Mouse (Mus musculus) kidney, adult 11 months (tissue): ENCODE results near the gene Timeless.
"Not testable (repeated sequence)": the region's sequence is repeated elsewhere in the genome, so short reads cannot be mapped to it uniquely, and the experiment has no call there.

Experiments
- DNase-seq: peaks from one replicate; pipeline ENCODE4 v3.0.0; 2022

Timeless gene

DNA sequence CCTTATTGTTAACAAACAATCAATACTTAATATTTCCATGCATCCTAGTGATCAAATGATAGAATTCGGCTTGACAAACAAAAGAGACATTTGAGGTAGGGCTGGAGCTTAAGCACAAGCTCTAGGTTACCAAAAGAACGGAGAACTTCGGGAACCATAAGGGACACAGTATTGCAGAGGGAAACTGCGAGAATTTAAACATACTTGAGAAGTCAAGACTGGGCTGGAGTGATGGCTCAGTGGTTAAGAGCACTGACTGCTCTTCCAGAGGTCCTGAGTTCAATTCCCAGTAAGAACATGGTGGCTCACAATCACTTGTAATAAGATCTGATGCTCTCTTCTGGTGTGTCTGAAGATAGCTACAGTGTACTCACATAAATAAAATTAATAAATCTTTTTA is 17.8 kb upstream of the Timeless start:
- DNase-seq, result not testable (repeated sequence)

DNA sequence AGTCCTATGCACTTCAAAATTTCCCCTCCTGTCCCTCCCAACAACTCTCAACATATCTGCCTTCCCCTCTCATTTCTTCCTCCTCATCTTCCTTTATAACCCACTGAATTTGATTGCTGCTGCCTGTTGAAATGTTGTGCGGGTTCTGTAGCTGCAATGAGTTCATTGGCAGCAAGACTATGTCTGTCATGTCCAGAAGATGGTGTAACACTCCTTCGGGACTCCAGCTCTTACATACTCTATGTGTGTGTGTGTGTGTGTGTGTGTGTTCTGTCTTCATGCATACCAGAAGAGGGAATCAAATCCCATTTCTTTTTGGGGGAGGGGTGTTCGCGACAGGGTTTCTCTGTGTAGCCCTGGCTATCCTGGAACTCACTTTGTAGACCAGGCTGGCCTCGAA is 16.9 kb upstream of the Timeless start:
- no peak for DNase-seq

DNA sequence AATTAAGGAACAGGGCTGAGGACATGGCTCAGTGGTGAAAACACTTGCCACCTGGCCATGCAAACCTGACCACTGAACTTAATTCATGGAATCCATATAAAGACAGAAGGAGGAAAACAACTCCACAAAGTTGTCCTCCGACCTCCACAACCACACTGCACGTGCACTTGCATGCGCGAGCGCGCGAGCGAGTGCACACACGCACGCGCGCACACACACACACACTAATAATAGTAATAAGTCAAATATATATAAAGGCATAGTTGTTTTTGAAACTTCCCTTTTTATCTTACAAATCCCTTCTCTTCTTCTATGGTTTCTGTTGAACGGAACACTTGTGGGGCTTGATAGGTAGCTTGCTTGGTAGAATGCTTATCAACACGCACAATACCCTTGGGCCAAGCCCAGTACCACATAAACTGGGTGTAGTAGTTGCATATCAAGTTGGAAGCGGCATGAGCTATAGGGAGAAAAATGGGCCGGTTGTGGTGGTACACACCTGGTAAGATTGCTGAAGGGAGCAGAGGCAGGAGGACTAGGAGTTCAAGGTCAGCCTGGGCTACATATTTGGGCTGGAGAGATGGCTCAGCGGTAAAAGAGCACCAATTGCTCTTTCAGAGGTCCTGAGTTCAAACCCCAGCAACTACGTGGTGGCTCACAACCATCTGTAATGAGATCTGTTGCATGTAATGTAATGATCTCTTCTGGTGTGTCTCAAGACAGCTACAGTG is 13.3 kb upstream of the Timeless start:
- no peak for DNase-seq

DNA sequence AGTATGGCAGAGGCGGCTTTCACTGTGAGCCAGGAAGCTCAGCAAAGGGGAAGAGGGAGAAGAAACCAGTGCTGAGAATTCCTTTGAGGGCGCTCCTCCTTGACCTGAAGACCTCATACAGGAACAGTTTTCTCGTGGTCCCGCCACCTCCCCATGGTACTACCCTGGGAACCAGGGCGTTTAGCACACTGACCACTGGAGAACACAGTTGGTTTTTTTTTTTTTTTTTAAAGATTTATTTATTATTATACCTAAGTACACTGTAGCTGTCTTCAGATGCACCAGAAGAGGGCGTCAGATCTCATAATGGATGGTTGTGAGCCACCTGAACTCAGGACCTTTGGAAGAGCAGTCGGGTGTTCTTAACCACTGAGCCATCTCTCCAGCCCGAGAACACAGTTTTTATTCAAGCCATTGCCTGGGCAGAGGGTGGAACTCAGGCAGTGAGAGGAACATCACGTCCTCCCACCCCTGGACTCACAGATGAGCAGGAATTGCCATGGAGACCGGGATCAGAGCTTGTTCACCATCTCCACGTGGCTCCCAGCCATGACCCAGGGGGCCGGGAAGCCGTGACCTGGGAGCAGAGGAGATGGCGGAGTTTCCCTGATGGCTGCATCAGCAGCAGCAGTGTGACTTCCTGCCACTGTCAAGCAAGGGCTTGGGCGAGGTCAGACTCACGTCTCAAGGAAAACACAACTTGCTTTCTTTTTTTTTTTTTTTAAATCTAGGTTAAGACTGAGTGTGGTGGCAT is 10.2 kb upstream of the Timeless start:
- no peak for DNase-seq

DNA sequence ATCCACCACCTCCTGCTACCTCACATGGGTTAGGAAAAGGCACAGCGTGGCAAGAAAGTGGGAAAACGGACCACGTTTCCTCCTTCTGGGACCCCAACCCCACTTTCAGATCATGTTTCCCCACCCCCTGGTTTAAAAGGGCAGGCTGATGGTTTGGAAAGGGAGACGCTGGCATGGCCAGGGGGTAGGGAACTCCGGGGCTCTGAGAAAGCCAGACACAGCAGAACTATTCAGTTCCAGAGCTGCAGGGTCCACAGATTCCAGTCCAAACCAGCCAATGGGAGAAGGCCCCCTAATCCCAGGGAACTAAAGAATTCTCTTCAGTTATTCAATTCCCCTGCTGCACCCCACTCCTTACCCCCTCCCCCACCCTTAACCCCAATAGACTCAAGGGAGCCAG is 6.8 kb upstream of the Timeless start:
- DNase-seq, result no peak

DNA sequence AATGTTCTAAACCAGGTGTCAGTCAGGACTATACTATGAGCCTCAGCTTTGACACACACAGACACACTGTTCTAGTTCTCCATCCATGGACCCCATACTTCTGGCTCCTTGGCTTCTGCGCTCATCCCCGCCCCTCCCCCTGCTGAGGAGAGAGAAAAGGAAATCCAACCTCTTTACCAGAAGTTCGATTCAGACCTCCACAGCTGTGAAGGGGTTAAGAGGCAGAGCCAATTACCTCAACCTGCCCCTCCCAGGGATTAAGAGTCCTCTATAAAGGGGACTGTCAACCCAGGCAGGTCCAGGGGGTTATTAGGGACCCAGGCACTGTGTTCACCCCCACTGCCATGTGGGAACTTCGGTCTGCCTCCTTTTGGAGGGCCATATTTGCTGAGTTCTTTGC is 6.3 kb upstream of the Timeless start, which contains the start of gene Mip:
Gene Mip, plus strand, starts transcription at position 301 of the 400 bp plus-strand sequence.
- no peak for DNase-seq

DNA sequence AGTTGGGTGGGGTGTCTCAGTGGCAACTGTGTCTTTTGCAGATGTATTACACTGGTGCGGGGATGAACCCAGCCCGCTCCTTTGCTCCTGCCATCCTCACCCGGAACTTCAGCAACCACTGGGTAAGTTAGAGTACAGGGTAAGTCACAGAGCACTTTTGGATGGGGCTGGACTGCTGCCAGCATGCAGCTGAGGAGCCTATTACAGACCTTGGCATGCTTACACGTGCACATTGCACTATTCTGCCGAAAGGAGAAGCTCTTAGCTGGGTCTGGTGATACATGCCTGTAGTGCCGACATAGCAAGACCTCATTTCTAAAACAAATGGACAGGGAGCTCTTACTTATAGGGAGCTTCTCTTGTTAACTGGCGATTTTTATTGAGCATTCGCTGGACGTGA is 4.3 kb upstream of the Timeless start:
- no peak for DNase-seq

DNA sequence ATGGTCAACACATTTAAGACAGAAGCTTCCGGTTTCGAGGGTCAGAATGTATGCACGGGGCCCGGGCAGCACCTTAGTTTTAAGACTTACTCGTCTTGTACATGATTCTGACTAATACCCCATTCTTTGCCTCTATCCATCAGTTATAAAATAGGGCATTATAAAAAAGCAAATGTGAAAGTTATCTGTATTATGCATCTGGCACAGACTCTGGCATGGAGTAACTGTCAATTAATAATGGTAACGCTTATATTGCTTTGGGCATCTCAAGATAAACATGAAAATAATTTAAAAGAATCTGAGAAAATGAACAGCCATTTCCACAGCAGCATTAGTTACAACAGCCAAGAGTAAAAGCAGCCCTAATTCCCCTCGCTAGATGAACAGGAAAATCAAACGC is 3.9 kb upstream of the Timeless start:
- no peak for DNase-seq

DNA sequence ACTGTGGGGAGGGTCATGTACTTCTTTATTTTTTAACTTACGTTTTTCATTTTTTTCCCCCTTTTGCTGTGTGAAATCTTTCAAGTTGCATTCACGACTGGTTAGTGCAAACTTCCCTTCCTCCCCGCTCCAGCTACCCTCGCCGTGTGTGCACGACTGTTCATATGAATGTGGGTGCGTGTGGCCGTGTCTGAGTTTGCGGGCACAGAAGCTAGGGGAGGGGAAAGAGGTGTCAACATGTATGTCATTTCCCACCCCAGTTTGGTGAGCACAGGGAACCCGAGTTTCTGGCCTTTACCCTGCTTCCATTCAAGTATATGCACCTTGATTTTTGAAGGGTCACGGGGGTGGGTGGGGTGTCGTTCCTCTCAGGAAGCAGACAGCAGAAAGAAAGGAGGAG is 1.3 kb upstream of the Timeless start:
- no peak for DNase-seq

DNA sequence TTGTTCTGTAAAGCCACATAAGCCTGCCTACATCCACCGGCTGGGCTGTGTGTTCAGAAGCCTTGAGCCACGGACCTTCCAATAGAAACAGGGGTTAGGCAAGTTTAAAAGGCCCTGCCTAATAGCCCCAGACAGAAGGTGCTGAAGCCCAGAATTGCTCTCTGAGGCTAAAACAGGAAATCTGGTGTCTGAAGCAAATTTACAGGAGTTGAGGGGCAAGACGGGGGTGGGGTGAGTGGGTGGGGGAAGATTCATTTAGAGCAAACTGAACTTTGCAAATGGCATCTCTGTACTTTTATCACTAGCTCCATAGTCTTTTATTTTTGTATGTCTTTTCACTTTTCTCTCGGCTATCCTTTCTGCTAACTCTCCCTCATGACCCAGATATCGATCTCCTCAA is 719 bp upstream of the Timeless start:
- no peak for DNase-seq

DNA sequence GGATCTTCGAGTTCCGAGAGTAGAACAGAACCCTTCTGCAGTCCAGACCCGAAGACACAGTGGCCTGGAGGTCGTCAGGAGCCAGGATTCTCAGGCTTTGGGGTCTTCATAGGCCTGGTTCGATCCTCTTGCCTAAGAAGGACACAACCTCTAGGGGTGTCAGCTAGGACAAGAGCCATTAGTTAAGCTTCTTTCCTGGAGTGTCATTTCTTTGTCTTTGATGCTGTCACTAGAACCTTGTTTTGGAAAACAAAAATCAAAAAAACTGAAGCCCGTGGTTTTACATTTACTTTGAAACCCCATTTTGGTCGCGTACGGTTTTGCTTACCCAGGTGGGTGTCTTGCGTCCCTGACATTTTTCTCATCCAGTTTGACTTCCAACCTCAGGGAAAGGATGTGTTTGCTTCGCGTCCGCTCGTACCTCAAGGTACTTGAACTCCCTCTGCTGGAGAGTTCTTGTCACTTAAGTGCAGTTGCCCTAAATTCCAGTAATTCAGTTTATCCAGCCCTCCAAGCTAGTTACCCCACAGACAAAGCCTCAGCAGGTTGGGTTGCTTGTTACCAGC is 638 bp downstream of the Timeless start:
- peak; percentile 59 for DNase-seq

DNA sequence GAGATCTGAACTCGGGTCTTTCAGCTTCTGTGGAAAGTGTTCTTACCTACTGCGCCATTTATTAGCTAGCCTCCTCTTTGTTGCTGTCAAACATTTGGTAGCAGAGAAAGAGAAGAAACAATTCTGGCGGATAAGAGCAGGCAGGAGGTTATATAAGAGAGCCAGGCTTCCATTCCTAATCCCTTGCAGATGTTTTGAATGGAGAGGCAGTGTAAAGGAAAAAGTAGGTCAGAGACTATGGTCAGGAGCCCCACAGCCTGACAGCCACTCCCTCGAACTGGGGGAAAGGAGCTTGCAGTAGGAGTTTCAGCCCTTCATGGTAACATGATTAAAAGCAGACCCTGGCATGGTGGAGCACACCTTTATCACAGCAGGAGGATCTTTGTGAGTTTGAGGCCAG is 4.5 kb downstream of the Timeless start:
- no peak for DNase-seq

DNA sequence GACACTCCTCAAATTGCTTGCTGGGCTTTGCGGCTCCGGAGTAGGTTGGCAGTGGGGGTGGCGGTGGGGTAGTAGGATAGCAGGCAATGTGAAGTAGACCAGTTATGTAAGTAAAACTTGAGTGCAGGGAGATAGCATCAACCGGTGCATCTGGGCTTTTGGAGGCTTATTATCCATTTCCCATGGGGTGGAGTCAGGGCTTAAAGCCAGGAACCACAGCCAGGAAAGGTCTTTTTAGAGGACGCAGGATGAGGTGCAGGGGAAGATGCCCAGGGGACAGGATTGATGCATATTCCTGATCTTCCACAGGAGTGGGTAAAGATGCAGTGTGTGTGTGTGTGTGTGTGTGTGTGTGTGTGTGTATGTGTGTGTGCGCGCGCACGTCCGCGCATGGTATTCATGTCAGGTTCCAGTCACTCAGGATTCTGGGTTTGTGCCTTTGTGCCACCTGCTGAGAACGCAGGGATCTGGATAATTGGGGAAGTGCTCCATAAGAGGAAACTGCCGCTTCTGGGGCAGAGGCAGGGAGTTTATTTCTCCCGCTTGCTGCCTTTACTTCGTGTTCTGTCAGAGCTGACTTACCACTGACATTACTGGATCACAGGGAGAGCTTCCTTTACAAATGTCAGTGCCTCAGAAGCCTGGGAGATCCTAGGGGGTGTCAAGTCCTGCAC is 6.1 kb downstream of the Timeless start:
- DNase-seq, result no peak

DNA sequence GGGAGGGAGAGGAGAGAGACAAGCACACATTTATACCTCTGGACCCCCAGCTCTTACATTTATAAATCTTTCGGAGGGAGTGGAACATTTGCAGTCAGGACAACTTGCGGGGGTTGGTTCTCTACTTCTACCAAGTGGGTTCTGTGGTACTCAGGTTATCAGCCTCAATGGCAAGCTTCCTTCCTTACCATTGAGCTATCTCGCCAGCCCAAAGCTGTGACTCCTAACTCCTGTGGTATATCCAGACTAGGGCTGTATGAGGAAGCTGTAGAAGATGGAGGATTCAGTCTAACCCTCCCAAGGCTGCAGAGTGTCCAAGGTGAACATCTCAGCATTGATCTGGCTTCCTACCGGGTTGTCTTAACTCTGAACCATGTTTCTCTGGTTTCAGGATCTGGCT is 7.3 kb downstream of the Timeless start:
- no peak for DNase-seq

DNA sequence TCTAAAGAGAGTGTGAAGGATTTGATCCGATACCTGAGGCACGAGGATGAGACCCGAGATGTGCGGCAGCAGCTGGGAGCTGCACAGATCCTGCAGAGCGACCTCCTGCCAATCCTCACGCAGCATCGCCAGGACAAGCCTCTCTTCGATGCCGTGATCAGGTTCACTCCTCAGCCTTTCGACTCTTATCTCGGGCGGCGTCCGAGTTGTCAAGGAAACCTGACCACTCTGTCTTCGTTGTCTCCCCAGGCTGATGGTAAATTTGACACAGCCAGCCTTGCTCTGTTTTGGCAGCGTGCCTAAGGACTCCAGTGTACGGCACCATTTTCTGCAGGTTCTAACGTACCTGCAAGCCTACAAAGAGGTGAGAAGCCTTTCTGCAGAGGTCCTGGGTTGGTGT is 8.3 kb downstream of the Timeless start:
- no peak for DNase-seq

DNA sequence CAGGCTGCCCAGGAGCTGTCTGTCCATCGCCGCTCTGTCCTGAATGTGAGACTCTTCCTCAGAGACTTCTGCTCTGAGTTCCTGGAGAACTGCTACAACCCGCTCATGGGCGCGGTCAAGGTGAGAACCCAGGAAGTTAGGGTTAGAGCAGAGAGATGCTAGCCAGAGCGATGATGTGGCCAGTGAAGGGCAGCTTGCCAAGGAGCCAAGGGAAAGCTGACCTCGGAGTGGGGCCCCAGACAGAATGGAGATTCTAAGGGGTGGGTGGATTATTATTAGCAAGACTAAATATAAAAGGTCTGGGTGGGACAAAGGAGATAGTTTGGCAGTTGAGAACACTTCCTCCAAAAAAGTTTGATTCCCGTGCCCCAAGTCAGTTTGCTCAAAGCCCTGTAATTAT is 11.4 kb downstream of the Timeless start:
- no peak for DNase-seq

DNA sequence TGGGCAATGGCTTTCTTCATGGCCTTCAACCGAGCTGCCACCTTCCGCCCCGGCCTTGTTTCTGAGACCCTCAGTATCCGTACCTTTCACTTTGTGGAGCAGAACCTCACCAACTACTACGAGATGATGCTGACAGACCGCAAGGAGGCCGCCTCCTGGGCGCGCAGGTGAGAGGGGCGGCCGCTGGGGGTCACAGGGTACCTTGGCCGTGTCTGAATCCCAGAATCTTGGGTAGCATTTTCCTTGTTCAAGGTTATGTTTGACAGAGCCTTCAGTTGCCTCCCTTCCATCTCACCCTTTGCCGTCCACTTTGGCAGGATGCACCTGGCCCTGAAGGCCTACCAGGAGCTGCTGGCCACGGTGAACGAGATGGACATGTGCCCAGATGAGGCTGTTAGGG is 12.3 kb downstream of the Timeless start:
- DNase-seq, result no peak

DNA sequence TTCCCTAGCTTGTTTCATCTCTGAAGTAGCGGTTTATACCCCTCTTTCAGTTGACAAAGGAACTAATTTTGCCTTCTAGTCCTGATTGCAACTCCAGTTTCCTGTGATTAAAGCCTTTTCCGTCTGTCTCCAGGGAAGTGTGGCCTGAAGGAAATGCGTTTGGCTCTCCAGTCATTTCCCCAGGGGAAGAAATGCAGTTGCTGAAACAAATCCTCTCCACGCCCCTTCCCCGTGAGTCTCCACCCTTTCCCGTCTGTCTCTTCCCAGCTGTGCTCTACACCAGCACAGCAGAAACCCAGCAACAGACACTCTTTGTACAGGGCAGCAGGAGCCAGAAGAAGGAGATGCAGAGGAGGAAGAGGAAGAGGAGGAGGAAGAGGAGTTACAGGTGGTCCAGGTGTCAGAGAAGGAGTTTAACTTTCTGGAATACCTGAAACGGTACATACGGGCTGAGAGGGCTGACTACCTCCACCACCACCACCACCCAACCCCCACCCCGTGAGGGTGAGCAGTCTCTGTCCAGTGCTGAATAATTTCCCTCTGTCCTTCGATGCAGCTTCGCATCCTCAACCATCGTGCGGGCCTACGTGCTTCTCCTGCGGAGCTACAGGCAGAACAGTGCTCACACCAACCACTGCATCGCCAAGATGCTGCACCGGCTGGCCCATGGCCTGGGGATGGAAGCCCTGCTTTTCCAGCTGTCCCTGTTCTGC is 15.3 kb downstream of the Timeless start:
- DNase-seq, result peak; percentile 57

DNA sequence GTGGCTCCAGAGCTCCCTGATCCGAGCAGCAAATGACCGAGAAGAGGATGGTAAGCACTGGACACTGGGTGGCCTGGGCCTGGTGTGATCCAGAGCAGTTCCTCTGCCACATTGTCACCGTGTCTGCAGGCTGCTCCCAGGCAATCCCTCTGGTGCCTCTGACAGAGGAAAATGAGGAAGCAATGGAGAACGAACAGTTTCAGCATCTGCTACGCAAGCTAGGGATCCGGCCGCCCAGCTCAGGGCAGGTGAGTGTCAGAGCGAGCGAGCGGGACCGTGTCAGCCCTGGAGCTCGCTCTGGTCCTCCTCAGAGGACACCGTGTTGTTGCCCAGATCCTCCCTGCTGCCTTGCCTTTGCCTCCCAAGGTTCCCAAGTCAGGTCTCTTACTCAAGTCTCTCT is 18.7 kb downstream of the Timeless start:
- DNase-seq, result no peak

DNA sequence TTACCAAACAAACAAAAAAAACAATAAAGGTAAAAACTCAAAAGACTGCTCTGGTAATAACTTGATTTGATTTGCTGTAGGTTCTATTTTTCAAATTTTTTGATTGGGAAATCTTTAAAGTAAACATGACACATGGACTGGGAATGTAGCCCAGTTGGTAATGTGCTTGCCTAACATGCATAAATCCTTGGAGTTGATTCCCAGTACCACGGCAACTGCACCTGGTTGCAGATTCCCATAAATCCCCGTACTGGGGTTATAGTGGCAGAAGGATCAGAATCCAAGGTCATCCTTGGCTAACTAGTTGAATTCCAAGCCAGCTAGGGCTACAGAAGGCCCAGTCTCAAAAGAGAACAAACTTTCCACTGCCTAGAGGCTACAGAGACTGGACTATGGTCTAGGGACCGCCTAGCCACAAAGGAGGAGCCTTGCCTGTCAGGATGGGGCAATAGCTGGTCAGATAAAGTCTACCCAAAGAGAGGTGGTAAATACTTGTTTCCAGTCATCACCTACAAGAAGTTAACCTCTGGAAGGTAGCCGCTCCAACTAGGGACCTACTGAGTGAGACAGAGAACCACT is 21.9 kb downstream of the Timeless start, which contains the start of gene Apon:
Gene Apon, plus strand, starts transcription at position 420 of the 579 bp plus-strand sequence.
- DNase-seq, result no peak

DNA sequence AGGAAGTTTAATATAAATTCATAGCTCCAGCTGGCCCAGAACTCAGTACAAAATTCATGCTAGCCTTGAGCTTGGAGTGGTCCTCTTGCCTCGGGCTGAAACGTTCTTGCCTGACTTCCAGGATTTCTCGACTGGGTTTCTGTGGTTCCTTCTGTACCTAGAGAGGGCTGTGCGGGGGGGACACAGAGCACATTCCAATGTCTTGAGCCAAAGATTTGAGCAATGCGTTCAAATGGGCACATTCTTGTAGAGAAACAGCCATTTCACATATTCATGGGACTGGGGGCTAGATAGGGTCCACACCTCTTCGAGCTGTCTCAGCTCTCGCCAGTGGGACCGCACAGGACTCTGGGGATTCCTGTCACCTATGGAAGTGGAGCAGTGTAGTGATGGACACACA is 24.1 kb downstream of the Timeless start:
- DNase-seq, result no peak

DNA sequence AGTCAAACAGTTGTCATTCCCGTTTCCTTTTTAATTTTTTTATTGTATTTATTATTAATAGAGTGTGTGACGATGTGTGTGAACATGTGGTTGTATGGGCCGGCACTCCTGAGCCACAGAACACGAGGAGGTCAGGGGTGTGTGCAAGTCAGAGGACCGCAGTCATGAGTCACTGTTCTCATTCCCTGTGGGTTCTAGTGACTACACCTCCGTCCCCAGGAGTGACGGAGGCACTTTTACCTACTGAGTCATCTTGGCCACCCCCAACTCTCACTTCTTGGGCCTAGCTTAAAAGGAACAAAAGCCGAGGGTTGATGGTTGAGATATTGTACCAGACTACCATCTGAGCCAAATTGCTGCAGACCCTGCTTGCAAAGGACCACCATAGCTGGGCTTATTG is 24.5 kb downstream of the Timeless start:
- no peak for DNase-seq

DNA sequence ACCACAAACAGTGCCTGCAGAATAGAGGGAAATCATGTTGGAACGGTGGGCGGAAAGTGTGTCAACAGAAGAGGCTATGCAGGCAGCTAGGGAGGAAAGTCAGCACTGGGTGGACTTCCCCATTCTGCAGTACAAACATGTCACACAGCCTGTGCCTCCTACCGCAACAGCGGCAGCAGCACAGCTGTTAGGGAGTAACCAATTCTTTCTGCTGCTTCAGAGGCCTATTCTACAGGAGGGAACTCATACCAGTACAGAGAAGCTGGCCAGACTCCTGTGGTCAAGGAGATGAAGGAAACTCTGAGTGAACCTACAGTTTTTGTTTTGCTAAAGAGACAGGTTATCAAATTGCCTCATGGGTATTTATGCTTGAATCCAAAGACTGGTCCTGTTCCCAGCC is 27.1 kb downstream of the Timeless start:
- DNase-seq, result no peak
